Mouse (Mus musculus) embryo, embryonic 11.5 days (tissue): Measurements from ENCODE around the gene Olfr641.

Source experiments
- DNase-seq: peaks from one replicate; pipeline ENCODE4 v3.0.0-alpha.2; 2012; ENCODE audit warnings: low read depth, low spot score

The Olfr641 gene

DNA sequence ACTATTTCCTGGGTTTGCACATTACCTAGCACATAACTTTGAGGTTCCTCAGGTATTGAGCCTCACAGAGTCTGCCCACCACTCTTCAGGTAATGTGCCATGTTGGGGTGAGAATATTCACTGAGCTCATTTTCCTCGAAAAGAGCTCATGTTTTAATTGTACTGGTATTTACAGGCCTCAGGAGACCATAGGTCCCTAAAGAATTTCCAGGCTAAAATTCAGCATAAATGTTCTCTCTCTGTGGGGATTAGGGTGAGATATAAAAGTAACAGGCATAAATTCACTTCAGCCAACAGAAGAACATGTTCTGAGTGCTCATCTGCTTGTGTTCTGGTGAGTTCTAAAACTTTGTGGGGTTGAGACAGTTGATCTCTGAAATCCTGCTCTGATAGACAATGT lies at the start of gene Olfr641:
Gene Olfr641 (plus strand): TSS at position 301 of the 400 bp plus-strand sequence.
- DNase-seq = no peak

DNA sequence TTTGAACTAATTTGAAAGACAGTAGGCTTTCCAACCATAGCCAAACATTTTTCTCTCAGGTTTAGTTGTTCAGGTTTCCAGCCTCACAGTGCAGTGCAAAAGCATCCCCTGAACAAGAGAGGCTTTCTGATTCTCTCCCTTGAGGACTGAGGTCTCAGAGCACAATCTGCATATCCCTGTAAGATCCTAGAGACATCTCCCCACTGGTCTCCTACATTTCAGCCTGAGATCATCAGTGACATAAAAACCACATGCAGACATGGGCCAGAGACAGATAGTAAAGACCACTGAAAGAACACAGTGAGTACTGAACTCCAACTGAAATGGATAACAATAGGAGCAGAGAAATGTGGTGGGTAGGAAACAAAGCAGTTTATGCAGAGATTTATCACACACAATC lies 36.8 kb upstream of the Olfr641 start, which contains the start of gene Olfr638:
Gene Olfr638 (plus strand): TSS at position 301 of the 400 bp plus-strand sequence.
- DNase-seq = no peak

DNA sequence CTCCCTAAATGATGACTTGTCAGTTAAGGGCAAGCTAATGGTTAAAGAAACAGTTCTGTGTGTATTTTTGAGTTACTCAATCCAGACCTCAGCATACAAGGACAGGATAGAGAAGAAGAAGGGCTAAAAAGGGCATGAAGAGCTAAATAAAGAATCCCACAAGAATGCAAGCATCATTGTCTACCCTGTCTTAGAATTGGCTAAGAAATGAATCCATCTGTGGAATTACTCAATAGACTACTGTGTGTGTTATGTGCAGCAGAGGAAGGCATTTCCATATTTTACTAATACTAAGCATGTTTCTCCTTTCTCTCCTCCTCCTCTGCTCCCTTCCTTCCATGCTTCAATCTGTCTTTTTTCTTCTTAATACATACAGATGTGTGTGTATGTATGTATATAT lies 36.1 kb upstream of the Olfr641 start:
- no peak for DNase-seq

DNA sequence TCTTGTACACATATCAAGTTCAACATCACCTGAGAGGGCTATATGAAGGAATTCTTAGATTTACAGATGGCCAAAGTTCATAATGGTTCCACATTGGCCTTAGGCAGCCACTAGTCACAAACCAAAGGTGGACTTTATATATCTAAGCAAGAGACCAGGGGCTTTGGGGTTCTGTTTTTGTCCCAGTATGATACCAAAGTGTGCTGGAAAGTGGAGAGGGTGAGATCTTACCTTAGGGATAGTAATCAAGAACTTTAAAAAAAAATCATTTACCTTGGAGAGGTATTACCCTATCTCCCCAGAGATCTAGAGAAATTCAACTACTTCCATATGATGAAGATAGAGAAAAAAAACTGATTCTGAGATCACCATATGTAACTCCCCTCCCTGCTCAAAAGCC lies 18.0 kb upstream of the Olfr641 start, which contains the start of gene Olfr639:
Gene Olfr639 (minus strand): TSS at position 101 of the 400 bp plus-strand sequence.
- DNase-seq = no peak

DNA sequence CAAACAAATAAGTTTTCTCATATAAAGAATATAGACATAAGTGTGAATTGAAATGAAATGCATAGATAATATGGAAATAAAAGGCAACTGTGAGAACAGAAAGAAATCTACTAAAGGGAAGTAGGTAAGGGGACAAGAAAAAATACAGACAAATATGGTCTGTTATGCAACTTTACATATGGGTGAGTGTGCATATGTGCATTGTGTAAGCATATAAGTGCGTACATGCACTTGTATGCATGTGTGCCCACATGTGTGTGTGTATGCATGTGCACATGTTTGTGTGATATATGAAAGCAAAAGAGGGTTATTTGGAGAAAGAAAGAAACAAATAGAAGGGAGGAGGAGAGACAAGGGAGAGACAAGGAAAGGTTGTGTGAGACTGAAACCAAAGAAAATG lies 16.3 kb upstream of the Olfr641 start:
- DNase-seq = no peak

DNA sequence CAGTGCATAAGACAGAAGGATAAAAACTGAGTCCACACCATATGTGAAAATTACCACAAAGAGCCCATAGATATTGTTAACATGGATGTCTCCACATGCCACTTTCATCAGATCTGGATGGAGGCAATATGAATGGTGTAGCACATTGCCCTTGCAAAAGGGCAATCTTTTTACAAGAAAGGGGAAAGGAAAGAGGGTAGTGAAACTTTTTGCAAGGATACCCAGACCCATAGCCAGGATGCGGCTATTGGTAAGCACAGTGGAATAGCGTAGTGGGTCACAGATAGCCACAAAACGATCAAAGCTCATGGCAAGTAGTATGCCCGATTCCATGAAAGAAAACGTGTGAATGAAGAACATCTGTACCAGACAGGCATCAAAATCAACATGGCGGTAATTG lies 13.6 kb upstream of the Olfr641 start:
- DNase-seq = no peak

DNA sequence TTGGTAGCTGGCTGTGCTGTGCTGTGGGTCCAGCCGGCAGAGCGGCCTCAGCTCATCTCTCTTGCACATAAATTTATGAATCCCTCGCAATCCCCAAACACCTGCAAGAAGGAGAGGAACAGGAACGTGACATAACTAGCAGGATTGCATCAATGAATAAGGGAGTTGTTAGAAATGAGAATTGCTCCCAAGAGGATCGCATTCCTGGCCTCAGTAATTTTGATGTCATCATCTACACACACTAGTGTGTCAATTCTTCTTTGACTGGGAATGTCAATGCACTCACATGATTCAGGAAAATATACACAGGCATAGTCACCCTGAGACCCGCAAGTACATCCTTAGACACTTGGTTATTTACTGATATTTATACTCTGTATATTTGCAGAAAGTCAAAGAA lies 9.8 kb upstream of the Olfr641 start, which contains the start of gene Olfr640:
Gene Olfr640 (minus strand): TSS at position 101 of the 400 bp plus-strand sequence.
- DNase-seq = no peak

DNA sequence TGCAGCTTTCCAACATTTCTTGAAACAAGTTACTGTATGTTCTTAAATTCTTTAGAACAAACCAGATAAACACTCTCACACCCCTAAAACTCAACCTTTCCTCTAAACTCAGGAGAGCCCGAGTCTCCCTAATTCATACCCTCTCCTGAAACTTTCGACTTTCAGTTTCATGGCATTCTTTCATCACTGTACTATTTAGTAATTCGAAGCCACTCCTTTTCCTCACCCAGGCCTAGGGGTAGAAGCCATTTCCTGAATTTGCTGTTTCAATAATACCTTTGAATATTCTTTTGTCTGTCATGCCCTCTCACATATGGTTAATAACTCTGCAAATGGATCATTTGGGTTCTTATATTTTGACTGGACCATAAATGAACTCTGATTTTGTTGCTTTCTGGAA lies 8.3 kb upstream of the Olfr641 start:
- DNase-seq = no peak

DNA sequence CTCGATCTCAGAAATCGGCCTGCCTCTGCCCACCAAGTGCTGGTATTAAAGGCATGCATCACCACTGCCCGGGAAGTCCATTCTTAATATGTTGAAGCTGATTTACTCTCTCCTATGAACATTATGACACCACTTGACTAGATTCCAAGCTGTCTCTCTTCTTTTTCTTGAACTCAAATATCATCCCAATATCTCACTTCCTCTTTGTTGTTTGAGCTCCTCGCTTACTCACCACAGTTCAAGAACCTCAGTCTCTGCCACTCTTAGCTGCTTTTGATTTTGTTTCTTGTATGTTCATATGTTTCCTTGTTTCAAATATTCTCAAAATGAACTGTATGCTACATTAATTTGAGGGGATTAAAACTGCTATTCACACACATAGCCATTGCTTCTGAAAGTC lies 15.5 kb downstream of the Olfr641 start:
- no peak for DNase-seq

DNA sequence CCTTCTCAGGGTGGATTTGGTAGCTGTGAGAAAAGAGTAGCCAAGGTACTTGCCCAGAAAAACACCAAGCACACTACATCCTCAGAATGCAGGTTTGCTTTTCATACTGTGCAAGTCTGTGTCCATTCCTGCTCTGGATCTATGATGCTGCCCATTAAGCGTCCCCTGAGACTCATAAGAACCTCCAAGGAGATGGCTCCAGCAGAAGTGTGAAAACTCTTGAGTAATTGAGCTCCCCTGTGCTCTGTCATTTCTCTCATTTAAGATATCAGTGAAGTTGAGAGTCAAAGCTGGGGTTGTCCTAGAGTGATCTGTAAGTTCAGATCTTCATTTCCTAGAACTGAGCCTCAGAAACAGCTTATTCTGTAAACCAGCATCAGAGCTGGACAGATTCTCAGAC lies 17.3 kb downstream of the Olfr641 start, which contains the start of gene Olfr642:
Gene Olfr642 (minus strand): TSS at position 101 of the 400 bp plus-strand sequence.
- no peak for DNase-seq

DNA sequence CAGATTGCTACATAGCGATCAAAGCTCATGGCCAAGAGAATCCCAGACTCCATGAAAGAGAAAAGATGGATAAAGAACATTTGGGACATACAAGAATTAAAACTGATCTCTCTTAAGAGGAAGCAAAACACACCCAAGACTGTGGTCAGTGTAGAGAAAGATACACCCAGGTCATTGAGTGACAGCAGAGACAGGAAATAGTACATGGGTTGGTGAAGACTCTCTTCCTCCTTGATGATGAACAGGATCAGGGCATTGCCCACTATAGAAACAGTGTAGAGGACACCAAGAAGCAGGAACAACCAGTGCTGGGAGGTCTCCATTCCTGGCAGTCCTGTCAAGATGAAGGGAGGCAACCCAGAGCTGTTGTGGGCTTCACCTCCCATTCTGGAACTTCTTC lies 24.0 kb downstream of the Olfr641 start:
- no peak for DNase-seq

DNA sequence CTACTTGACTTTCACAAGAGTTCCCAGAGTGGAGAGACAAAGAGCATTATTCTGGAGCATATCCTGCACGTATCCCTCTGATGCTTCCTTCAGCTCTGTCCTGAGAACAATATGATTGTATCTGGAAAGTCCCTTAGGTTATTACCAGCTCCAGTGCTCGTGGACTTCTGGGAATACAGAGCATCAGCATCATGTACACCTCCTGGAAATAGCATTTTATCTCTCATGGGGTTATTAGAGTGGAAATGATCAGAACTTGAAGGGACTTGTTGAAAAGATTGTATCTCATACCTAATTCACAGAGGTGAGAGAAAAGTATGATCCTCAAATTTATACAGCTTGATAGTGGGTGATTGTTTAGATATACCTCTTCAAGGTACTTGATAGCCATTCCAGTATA lies 26.1 kb downstream of the Olfr641 start, which contains the start of gene 4930516K23Rik:
Gene 4930516K23Rik (minus strand): TSS at position 101 of the 400 bp plus-strand sequence.
- no peak for DNase-seq

DNA sequence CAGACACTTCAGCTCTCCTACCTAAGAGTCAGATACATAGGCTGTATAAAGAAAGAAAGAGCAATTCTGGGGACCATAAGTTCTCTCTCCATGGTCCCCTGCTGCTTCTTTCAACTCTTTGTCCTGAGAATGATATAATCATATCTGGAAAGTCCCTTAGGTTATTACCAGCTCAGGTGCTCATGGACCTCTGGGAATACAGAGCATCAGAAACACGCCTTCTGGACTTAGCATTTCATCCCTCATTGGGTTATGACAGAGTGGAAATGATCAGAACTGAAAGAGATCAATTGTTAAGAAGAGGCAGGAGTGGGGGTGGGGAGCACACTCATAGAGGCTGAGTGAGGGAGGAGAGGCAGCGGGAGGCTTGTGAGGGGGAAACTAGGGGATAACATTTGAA lies 36.5 kb downstream of the Olfr641 start, which contains the start of gene Olfr644:
Gene Olfr644 (minus strand): TSS at position 101 of the 400 bp plus-strand sequence.
- DNase-seq = no peak

DNA sequence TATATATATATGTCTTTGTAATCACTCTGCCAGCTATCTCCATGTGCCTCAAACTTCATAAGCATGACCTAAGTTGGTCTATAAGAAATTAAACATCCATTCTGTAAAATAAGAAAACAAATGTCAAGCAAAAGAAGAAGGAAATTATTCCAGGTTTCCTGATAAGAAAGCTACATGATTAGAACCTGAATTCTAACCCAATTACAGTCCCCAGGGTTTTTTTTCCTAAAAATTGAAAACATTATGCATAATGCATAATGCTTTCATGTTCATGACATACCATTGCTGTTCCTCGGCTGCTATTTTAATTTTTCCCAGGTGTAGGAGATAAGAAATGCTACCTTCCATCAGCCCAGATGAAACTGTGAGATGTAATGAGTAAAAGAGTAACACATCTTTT lies 50.1 kb downstream of the Olfr641 start, which contains the start of gene Olfr645:
Gene Olfr645 (minus strand): TSS at position 101 of the 400 bp plus-strand sequence.
- DNase-seq = no peak
